Mouse (Mus musculus) thymus, adult 18-20 months (tissue): ENCODE measurements around the gene Isyna1.

Source experiments
- DNase-seq, 2 experiments: peaks; one replicate each; pipeline ENCODE4 v3.0.0; 2022; ENCODE audit warnings: mixed read lengths in 2 of 2

Isyna1 gene

DNA sequence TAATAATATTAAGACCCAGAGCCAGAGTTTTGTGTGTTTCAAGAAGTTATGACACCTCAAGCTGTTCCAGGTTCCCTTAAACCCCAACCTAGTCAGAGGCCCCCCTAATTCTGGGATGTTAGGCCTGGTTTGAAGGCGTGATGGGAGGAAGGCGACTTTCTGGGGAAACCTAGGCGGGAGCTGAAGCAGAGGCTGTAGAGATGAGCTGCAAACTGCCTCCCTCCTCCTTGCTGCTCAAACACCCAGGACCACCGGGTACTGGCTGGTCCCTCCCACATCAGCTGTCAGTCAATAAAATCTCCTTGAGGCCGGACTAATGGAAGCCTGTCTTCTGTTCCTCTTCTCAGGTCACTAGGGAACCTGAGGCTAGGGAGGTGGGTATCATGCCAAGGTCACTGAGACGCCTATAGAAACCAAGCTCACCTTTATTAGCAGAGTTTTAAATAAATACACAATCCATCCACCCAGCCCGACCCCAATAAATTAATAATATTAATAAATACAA, 34.9 kb downstream of the Isyna1 start:
- no peak for DNase-seq

DNA sequence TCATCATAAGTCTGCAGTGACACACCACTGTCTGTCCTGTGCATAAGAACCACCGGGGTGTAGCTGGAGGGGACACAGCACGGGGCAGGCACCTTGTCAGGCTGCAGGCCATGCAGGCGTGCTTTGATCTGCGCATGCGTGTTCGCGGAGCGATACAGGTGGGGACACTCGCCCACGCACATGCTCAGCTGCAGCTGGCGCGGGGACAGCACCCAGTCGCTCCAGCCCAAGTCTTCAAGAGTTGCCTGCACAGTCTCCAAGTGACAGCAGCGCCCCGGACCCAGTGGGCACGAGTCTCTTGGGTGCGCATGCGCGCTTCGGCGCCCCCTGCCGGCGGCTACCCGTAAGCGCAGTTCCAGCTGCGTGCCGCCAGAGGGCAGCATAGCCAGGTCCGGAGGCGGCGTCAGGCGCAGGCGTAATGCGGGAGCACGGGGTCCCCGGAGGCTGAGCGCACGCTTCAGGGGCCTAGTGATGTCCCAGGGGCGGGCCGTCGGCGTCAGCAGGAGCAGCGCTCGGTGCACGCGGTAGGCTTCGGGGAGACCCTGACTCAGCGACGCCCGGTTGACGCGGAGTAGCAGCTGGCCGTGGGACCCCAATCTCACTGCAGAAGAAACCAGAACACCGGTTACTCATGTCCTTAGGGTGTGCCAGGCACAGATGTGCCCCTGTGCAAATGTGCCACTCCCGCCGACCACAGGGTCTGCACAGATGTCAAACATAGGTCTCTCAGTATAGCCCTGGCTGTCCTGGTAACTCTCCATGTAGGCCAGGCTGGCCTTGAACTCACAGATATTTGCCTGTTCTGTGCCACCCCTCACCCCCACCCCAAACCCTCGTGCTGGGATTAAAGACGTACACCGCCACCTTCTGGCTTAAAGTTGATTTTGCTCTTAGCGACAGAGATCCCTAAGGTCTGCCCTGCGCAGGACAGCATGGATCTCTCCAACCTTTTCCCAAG, 35.7 kb downstream of the Isyna1 start:
- DNase-seq = peak; percentile 85 to 90

DNA sequence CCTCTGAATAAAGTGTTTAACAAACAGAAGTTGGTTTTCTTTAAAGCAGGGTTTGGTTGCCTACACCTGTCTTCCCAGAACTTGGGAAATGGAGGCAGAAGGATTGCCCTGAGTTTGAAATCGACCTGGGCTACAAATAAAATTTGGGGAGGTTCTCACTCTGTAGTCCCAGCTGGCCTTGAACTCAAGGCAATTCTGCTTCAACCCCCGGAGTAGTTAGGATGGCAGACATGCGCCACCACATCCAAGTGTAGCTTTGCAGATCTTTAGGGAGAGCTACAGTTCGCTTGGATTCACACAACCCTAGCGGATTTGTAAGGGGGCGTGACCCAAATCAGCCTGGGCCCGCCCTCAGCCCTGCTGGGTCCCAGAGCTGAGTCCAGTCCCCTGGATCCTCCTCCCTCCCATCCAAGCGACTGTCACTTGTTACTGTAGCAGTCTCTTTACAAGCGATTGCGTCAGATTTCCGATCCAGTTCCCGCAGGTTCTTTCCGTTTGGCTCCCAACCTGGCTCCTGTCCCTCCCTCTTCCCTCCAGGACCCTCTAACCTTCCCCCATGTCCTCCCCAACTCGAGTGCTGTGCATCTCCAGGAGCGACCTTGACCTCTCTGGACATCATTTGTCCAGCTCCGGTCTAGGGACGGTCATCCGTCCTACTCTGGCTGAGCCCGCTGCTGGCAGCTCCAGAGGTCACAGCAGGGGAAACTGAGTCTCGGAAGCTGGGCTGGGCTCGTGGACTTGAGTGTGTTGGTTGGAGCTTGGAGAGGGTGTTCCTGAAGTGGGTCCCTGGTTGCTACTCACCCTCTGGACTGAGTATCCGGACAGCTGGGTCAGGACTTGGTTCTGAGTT, 36.6 kb downstream of the Isyna1 start:
- no peak for DNase-seq

DNA sequence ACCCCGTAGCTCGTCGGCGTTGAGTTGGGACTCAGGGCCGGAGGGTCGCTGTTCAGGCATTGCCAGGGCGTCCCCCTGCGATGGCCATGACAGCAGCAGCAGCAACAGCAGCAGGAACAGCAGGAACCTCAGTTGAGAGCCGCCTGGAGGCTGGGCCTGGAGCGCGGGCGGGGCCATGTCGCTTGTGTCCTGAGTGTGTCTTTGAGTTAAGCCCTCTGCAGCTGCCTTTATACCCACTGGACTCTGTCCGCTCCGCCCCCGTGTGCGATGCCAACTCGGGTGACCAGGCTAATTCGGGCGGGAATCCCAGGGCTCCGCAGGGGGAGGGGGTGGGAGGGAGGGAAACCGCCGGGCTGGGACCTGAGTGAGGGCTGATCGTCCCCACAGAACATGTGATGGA, 37.3 kb downstream of the Isyna1 start:
- DNase-seq = no peak

DNA sequence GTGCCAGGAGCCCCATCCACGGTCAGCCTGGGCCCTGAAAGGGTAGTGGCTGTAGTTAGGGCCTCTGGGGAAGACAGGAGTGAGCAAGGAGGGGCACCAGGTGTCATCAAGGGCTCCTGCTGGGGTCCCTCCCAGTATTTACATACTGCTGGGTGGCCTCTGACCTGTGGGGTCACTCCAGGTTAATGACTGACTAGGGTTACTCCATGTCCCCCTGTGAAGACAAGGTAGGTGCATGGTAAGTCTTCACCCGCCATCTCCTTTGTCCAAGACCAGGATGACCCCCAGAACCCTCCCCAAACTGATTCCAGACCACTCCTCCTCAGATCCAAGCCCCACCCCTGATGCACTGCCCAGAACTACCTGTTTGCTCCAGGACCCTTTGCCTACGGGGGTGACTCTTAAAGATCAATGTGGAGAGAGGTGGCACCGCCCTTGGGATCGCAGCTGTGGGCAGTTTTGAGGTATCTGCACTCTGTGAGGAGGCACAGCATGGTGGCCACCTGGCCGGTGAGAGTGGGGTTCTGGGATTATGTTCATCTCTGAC, 38.2 kb downstream of the Isyna1 start, which contains the start of gene Gdf15:
Gene Gdf15 (minus strand): TSS at position 111 of the 547 bp plus-strand sequence.
- DNase-seq = no peak

DNA sequence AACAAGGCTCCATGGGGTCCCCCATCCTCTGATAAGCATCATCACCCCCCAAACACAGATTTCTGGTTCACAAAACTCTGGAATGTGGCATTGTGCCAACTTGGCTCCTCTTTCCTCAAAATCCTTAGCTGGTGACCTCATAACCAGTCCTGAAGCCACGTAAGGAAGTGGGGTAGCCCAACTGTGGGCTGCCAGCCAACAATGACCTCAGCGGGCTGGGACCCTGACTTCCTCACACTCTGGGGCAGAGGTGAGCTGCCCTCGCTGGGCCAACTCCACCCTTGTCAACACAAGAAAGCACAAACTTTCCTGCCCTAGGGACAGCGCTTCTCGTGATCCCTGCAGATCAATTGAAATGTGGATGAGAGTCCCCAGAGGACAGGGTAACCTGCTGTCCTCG, 39.9 kb downstream of the Isyna1 start:
- no peak for DNase-seq

DNA sequence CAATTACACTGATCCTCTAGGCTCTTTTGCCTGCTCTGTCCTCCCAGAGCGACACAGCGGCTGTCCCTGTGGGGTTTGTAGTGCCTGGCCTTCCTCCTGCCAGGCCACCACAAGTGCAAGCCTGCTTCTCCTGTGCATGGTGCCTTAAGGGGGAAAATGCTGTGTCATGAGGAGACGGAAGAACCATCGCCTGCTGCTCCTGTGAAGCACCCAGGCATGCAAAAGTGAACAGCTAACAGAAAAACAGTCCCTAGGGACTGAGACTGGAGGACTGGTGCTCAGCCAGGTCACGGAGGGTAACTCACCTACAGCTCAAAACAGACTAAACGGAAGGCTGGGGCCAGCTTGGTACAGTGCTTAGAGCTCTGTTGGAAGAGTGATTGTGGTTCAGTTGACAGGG, 41.4 kb downstream of the Isyna1 start:
- DNase-seq = no peak

DNA sequence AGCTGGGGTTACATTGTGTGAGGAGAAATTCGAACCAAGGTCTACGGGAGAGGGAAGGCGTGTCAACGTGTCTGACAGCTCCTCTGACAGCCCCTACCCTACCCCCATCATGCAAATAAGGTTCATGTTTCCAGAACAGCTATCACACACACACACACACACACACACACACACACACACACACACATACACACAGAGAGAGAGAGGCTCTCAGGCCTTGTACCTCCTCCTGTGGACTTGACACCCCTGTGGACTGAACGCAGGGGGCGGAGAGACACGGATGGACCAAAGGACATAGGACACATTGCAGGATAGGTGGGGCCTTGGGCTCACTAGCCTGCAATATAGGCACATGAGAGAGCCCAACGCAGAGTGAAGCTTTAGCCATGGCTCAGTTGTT, 42.7 kb downstream of the Isyna1 start:
- no peak for DNase-seq

DNA sequence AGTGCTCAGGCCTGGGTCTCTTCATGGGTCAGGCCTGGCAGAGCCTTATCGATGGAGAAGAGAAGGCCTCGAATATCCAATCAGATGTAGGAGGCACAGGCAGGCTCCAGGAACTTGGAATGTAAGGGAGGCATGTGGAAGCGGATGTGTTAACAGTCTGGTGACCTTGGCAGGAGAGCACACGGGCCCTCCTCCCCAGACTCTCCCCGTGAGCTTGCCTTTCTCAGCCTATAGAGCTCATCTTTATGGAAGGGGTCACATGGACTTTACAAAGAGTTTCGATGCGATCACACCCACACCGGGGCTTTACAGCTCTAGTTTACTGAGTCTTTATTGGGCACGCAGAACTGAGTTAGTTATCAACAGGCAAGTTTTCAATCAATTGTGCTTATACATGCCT, 44.6 kb downstream of the Isyna1 start:
- DNase-seq = no peak

DNA sequence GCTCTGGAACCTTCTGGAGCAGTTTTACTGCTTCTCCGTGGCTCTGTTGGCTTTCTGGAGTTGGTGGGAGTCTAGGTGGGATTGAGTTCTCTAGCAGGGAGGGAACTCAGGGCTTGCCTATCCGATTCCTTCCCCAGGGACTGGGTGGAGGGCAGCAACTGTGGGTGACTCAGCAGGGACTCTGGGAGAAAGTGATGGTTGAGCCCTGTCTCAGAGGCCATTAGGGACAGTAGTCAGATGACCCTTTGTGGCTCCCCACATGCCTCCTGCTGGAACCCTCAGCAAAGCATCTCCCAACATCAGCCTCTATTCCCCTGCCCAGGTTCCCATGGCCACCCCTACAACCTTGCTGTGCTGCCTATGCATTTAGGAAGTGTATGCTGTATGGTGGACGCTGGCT, 48.8 kb downstream of the Isyna1 start:
- no peak for DNase-seq

DNA sequence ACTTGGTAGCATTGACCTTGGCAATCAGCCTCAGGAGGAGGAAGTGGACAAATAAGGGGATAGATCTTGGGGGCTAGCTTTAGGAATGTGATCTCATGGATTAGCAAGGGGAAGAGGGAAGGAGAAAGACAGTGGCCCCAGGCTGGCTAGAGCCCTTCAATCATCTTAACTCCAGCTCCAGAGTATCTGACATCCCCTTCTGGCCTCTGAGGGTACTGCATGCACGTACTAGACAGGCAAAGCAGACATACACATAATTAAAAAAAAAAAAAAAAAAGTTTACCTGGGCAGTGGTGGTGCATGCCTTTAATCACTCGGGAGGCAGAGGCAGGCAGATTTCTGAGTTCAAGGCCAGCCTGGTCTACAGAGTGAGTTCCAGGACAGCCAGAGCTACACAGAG, 49.9 kb downstream of the Isyna1 start:
- DNase-seq = no peak

DNA sequence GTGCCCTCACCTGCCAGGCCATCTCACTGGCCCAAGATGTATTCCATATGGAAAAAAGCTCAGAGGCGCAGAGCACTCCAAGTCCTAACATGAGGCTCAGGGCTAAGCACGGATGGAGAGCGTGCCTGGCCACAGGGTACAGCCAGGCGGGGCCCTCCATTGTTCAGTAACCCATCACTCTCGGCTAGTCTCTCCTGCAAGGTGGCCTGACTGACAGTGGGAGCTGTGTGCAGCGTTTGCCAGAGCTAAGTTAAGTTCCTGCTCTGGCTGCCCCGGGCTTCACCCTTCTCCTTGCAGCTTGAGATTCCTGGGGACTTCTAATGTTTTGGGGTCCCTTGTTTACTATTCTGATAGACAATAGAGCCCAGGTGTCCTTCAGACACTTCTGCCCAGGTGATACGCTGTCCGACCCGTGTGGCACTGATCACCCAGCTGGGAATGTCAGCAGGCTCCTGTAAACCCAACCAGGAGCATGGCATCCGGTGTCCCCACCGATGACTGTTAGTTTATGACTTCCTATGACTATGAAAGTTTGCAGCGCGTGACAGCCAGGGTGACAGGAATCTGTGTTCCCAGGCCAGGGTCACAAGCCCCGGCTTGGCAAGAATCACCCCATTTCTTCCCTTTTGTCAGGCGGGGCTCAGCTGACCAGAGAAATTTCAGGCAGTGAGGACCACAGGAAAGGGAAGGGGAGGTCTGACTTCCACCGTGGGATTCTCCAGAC, 51.5 kb downstream of the Isyna1 start:
- no peak for DNase-seq

DNA sequence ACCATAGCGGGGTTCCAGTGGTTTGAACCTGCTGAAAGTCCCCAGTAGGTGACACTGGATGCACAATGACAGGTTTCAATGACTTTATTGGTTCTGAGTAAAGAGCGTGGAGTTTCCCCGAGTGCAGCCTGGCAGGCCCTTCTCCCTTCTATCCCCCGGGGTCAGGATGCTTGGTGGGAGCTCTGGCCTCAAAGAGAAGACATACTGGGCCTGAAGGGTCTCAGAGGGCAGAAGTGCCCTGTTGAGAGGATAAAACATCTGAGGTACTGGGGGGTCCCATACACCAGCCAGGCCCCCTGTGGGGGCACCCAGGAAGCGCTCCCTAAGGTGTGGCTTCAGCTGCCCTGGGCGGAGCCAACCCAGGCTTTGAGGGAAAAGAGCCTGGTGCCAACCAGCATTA, 52.2 kb downstream of the Isyna1 start:
- no peak for DNase-seq

DNA sequence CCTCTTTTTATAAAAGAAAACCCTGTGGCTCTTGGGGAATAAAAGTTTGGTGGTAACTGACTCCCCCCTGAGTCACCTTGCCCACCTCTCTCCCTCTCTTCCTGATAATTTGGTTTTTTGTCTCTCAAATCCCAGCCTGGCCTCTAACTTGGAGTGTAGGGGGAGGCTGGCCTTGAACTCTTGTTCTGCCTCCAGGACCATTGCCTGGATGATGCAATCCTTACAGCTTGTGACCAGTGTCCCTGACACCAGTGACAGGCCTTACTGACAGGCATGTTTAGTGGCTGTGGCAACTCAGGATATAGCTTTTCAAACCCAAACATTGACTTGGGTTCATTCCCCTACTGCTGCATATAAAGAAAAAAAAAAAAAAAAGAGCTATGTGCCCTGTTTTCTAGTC, 52.6 kb downstream of the Isyna1 start:
- no peak for DNase-seq
